Mouse (Mus musculus): Measurements from ENCODE around the gene Ttll5.

DNA sequence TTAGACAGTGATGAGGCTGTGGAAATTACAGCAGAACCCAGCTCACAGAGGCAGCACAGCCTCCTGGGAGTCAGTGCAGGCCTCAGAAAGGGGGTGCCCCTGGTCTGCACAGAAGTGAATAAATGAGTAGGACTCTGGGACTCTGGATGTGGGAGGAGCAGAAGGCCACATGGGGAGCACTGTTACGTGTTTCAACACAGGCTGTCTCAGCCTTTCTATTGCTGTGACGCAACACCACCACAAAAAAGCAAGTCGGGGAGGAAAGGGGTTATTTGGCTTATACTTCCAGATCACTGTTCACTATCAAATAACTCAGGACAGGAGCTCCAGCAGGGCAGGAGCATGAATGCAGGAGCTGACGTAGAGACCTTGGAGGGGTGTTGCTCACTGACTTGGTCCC is 271.3 kb downstream of the Ttll5 start:
- no peak for TF ChIP-seq SIN3A (IDR thresholded peaks at IDR 0.05; ENCODE audit: low read length)
- no peak for TF ChIP-seq GATA1 (IDR thresholded peaks at IDR 0.05; ENCODE audit: low read depth, low read length)
- no peak for TF ChIP-seq CTCF (IDR thresholded peaks at IDR 0.05 in 2 of 3, conservative IDR thresholded peaks at IDR 0.05 in 1 of 3; ENCODE audit: control insufficient read depth in 1 of 3, insufficient read depth in 1 of 3, low read depth in 2 of 3, low read length in 3 of 3, poor library complexity in 1 of 3, severe bottlenecking in 1 of 3)
- TF ChIP-seq USF2 (IDR thresholded peaks at IDR 0.05; ENCODE audit: borderline replicate concordance in 1 of 2, insufficient read depth in 1 of 2, low read depth in 1 of 2, low read length in 2 of 2), result no peak
- TF ChIP-seq MAZ (IDR thresholded peaks at IDR 0.05; ENCODE audit: low read depth, low read length), result no peak
- no peak for TF ChIP-seq POLR2A (IDR thresholded peaks at IDR 0.05; ENCODE audit: control insufficient read depth in 1 of 2, insufficient read depth in 1 of 2, low read depth in 1 of 2, low read length in 2 of 2, poor library complexity in 1 of 2)
- TF ChIP-seq CHD1 (IDR thresholded peaks at IDR 0.05; ENCODE audit: low read depth, low read length), result no peak
- TF ChIP-seq E2F4 (IDR thresholded peaks at IDR 0.05; ENCODE audit: borderline replicate concordance, low read depth, low read length), result no peak
- TF ChIP-seq EP300 (IDR thresholded peaks at IDR 0.05; ENCODE audit: low read depth in 1 of 2, low read length in 2 of 2), result no peak
- no peak for TF ChIP-seq TCF12 (IDR thresholded peaks at IDR 0.05; ENCODE audit: low read depth, low read length)
- no peak for TF ChIP-seq RAD21 (IDR thresholded peaks at IDR 0.05; ENCODE audit: low read depth, low read length)
